Mouse (Mus musculus) myocyte (in vitro differentiated cells): ENCODE data around the gene Olfr1414. TPM values are rescaled to one million over a fixed set of nuclear protein-coding genes. Genes with fewer than 3 reads are reported as not detected.
"Not testable (repeated sequence)": the region's sequence is repeated elsewhere in the genome, so short reads cannot be mapped to it uniquely, and the experiment has no call there.

ENCODE experiments used
- H3K27me3 ChIP-seq: one replicate; pipeline ENCODE4 v1.6.1; 2011; ENCODE audit not compliant: control insufficient read depth, insufficient read depth, insufficient read length
- H3K36me3 ChIP-seq: one replicate; pipeline ENCODE4 v1.6.1; 2011; ENCODE audit not compliant: control insufficient read depth, insufficient read depth
- H3K4me2 ChIP-seq: one replicate; pipeline ENCODE4 v1.6.1; 2011; ENCODE audit warnings: low read depth, control low read depth
- H3K4me3 ChIP-seq: one replicate; pipeline ENCODE4 v1.5.1; 2011; ENCODE audit warnings: mild to moderate bottlenecking, control low read depth, moderate library complexity
- H3K79me2 ChIP-seq: one replicate; pipeline ENCODE4 v1.6.1; 2011; ENCODE audit not compliant: control insufficient read depth, insufficient read depth
- H3ac ChIP-seq: one replicate; pipeline ENCODE4 v1.6.1; 2011; ENCODE audit not compliant: control insufficient read depth, insufficient read length
- CEBPB ChIP-seq: IDR thresholded peaks from 2 replicates; pipeline ENCODE4 v1.6.1; 2011; ENCODE audit warnings: mild to moderate bottlenecking, moderate library complexity; ENCODE audit not compliant: poor library complexity, insufficient read depth, severe bottlenecking
- E2F4 ChIP-seq: IDR thresholded peaks from one replicate; pipeline ENCODE4 v1.6.1; 2011; ENCODE audit warnings: mild to moderate bottlenecking, control low read depth, moderate library complexity; ENCODE audit not compliant: insufficient read depth
- MAX ChIP-seq: IDR thresholded peaks from one replicate; pipeline ENCODE4 v1.6.1; 2011; ENCODE audit warnings: low read depth, mild to moderate bottlenecking, control low read depth
- MYOD1 ChIP-seq, 3 experiments: IDR thresholded peaks; one replicate each; pipeline ENCODE4 v1.6.1; 2011; ENCODE audit warnings: control low read depth in 2 of 3, low read depth in 2 of 3, mild to moderate bottlenecking in 2 of 3, moderate library complexity in 1 of 3; ENCODE audit not compliant: insufficient read length in 2 of 3, control insufficient read depth in 1 of 3
- MYOG ChIP-seq, 3 experiments: IDR thresholded peaks; one replicate each; pipeline ENCODE4 v1.6.1; 2011; ENCODE audit warnings: control low read depth in 2 of 3, low read depth in 2 of 3, mild to moderate bottlenecking in 2 of 3; ENCODE audit not compliant: insufficient read length in 2 of 3, control insufficient read depth in 1 of 3, insufficient read depth in 1 of 3
- POLR2A ChIP-seq: IDR thresholded peaks from one replicate; pipeline ENCODE4 v1.6.1; 2011; ENCODE audit warnings: low read depth, mild to moderate bottlenecking, control low read depth, moderate library complexity; ENCODE audit not compliant: insufficient read length
- POLR2AphosphoS2 ChIP-seq: IDR thresholded peaks from one replicate; pipeline ENCODE4 v1.6.1; 2011; ENCODE audit warnings: low read depth, control low read depth; ENCODE audit not compliant: insufficient read length
- REST ChIP-seq: IDR thresholded peaks from one replicate; pipeline ENCODE4 v1.6.1; 2011; ENCODE audit warnings: mild to moderate bottlenecking, control low read depth, moderate library complexity; ENCODE audit not compliant: insufficient read depth, insufficient read length
- SRF ChIP-seq: IDR thresholded peaks from one replicate; pipeline ENCODE4 v1.6.1; 2011; ENCODE audit warnings: low read depth; ENCODE audit not compliant: control insufficient read depth, insufficient read length
- TCF12 ChIP-seq: IDR thresholded peaks from one replicate; pipeline ENCODE4 v1.6.1; 2011; ENCODE audit warnings: mild to moderate bottlenecking, control low read depth; ENCODE audit not compliant: poor library complexity, insufficient read depth, severe bottlenecking
- TCF3 ChIP-seq: IDR thresholded peaks from one replicate; pipeline ENCODE4 v1.6.1; 2011; ENCODE audit warnings: low read depth, control low read depth; ENCODE audit not compliant: insufficient read length
- USF1 ChIP-seq: IDR thresholded peaks from one replicate; pipeline ENCODE4 v1.6.1; 2011; ENCODE audit warnings: low read depth, mild to moderate bottlenecking, control low read depth, moderate library complexity
- polyA plus RNA-seq: library from polyadenylated mRNA; unstranded; fragments of >200 nt; fragmentation: generic; extraction: Trizol; gene quantifications from one replicate; pipeline ENCODE4 v1.2.1, GENCODE M21; 2012; ENCODE audit warnings: missing spikeins

Gene Olfr1414
- polyA plus RNA-seq, 1 experiment, result not detected

GRCm38 (mm10) chr1:92519046-92519445, 585 bp upstream of the Olfr1414 start:
- H3K79me2 ChIP-seq, result no peaks in the 10 kb centered on the region
- no peak overlapping the region for H3K4me2 ChIP-seq
- no peaks in the 10 kb centered on the region for H3K36me3 ChIP-seq
- TF ChIP-seq REST, result no peak
- TF ChIP-seq SRF, result no peak
- TF ChIP-seq TCF12, result no peak
- no peak for TF ChIP-seq MYOD1 (IDR thresholded peaks at IDR 0.05; ENCODE audit: control insufficient read depth in 1 of 3, insufficient read length in 2 of 3, low read depth in 2 of 3)
- TF ChIP-seq MYOG (IDR thresholded peaks at IDR 0.05; ENCODE audit: control insufficient read depth in 1 of 3, insufficient read depth in 1 of 3, insufficient read length in 2 of 3, low read depth in 2 of 3), result no peak
- no peak for TF ChIP-seq E2F4
- TF ChIP-seq MAX, result no peak
- TF ChIP-seq USF1, result no peak
- no peak overlapping the region for H3K4me3 ChIP-seq
- no peak overlapping the region for H3ac ChIP-seq
- H3K27me3 ChIP-seq, result peaks cover 37% of the 10 kb centered on the region

GRCm38 (mm10) chr1:92515390-92515789, 3.1 kb downstream of the Olfr1414 start:
- H3K36me3 ChIP-seq, result no peaks in the 10 kb centered on the region
- no peak overlapping the region for H3K4me3 ChIP-seq
- H3K4me2 ChIP-seq, result no peak overlapping the region
- H3ac ChIP-seq, result no peak overlapping the region
- TF ChIP-seq TCF3 (no peak), CEBPB (no peak), MYOD1 (IDR thresholded peaks at IDR 0.05; ENCODE audit: control insufficient read depth in 1 of 3, insufficient read length in 2 of 3, low read depth in 2 of 3) (no peak), MYOG (IDR thresholded peaks at IDR 0.05; ENCODE audit: control insufficient read depth in 1 of 3, insufficient read depth in 1 of 3, insufficient read length in 2 of 3, low read depth in 2 of 3) (no peak), MAX (no peak), POLR2A (no peak)
- H3K79me2 ChIP-seq, result no peaks in the 10 kb centered on the region
- H3K27me3 ChIP-seq, result peaks cover 48% of the 10 kb centered on the region

GRCm38 (mm10) chr1:92511646-92512045, 6.8 kb downstream of the Olfr1414 start:
- H3K27me3 ChIP-seq, result peaks cover 44% of the 10 kb centered on the region
- H3K79me2 ChIP-seq, H3K4me3 ChIP-seq, H3K36me3 ChIP-seq, H3ac ChIP-seq, H3K4me2 ChIP-seq: not testable (repeated sequence)

GRCm38 (mm10) chr1:92496001-92496400, 22.5 kb downstream of the Olfr1414 start, which contains the start of gene Olfr1415:
Gene Olfr1415, minus strand, starts transcription at chr1:92496101.
- TF ChIP-seq TCF3 (no peak), E2F4 (no peak), USF1 (no peak), MYOG (IDR thresholded peaks at IDR 0.05; ENCODE audit: control insufficient read depth in 1 of 3, insufficient read depth in 1 of 3, insufficient read length in 2 of 3, low read depth in 2 of 3) (no peak), CEBPB (no peak), POLR2AphosphoS2 (no peak), POLR2A (no peak), TCF12 (no peak), SRF (no peak), REST (no peak), MYOD1 (IDR thresholded peaks at IDR 0.05; ENCODE audit: control insufficient read depth in 1 of 3, insufficient read length in 2 of 3, low read depth in 2 of 3) (no peak)
- Histone ChIP-seq H3K79me2 (no peaks in the 10 kb centered on the region), H3ac (no peak within 1 kb of the TSS), H3K27me3 (no peaks in the 10 kb centered on the region), H3K4me2 (no peak within 1 kb of the TSS), H3K4me3 (no peak within 1 kb of the TSS), H3K36me3 (no peaks in the 10 kb centered on the region)

GRCm38 (mm10) chr1:92485013-92485412, 33.4 kb downstream of the Olfr1414 start, which contains the start of gene Olfr1416:
Gene Olfr1416, minus strand, starts transcription at chr1:92485113.
- H3K4me2 ChIP-seq, result no peak within 1 kb of the TSS
- H3K4me3 ChIP-seq, result no peak within 1 kb of the TSS
- no peaks in the 10 kb centered on the region for H3K36me3 ChIP-seq
- no peak for TF ChIP-seq MYOD1 (IDR thresholded peaks at IDR 0.05; ENCODE audit: control insufficient read depth in 1 of 3, insufficient read length in 2 of 3, low read depth in 2 of 3)
- TF ChIP-seq REST, result no peak
- no peak for TF ChIP-seq CEBPB
- TF ChIP-seq TCF12, result no peak
- TF ChIP-seq MYOG (IDR thresholded peaks at IDR 0.05; ENCODE audit: control insufficient read depth in 1 of 3, insufficient read depth in 1 of 3, insufficient read length in 2 of 3, low read depth in 2 of 3), result no peak
- no peak for TF ChIP-seq E2F4
- peaks cover 16% of the 10 kb centered on the region for H3K27me3 ChIP-seq
- H3K79me2 ChIP-seq, result no peaks in the 10 kb centered on the region
- H3ac ChIP-seq, result no peak within 1 kb of the TSS
